In the genomic region with DNA sequence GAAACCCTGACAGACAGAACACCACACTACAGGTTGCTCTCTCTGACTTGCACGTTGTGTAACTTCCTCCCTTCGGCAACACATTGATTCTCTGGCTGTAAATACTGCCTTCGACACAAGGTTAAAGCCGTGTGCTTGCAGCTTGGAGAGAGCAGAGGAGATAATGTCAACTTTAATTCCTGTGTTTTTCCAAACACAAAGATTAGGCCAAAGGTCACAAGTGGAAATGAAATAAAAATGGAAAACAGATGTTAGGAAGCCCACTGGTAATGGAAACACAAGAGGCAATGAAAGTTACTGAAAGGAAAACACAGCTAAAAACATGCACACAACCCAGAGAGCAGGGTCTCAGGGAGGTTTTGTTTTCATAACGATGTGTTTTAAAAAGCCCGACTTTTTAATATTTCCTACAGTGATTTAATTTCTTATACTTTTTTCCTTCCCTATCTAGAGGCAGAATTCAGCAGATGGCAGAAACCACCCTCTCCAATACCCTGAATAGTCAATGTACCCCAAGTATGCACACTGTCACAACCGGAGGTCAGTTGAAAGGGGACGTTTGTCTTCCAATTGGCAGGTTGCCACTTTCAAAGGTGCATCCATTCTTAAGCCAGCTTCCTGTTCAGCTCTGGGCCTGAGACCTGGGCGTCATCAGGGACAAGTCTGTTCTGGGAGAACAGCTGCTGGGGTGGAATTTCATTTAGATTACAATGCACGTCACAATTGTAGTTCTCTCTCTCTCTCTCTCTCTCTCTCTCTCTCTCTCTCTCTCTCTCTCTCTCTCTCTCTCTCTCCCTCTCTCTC, we compare ENCODE assay signal across 8 mouse cellular contexts.
DNase-seq lines count a peak whose midpoint lies in the region; ATAC-seq and TF ChIP-seq lines count a peak whose summit lies in the region.
"Had no signal": no experiment of that assay in that cellular context is flagged by ENCODE, and none has a peak within 500 bp of the region (broad histone marks: within the 10 kb centered on the region; RNA-seq: fewer than 3 reads in every experiment).

No protein-coding gene starts in this region.

- DNase-seq in right cerebral cortex, postnatal 10 days (ENCODE audit: low spot score in 2 of 2): peak; percentile 50 to 58
- no peak for DNase-seq in right cerebral cortex, postnatal 14 days
- DNase-seq in heart, adult 2 months: peak; percentile 50 to 55
- no peak for DNase-seq in cerebellum, postnatal 36 days

- no peak for ATAC-seq in kidney, embryonic 15.5 days (replicated peaks; ENCODE audit: low FRiP score)
- 0 out of 2 replicates have a peak, but pooled peaks have one; percentile 37 for ATAC-seq in neural tube, embryonic 12.5 days (ENCODE audit: low FRiP score, low read depth)
- ATAC-seq in frontal cortex, adult (ENCODE audit: low TSS enrichment): no peak

- no peak for TF ChIP-seq CTCF in heart, adult 2 months (IDR thresholded peaks at IDR 0.05)

- 25% methylated on average over 10 of the region's 10 CpGs for WGBS in heart, adult 2 months
- 21% methylated on average over 10 of the region's 10 CpGs for WGBS in kidney, embryonic 15.5 days
- 49% methylated on average over 10 of the region's 10 CpGs for WGBS in neural tube, embryonic 12.5 days

- TF ChIP-seq EP300 in heart, adult 2 months (IDR thresholded peaks at IDR 0.05; ENCODE audit: insufficient read depth, low read depth, low read length): peak; percentile 45; the same call in 1 of the 2 replicates

- H3K4me2 ChIP-seq in kidney, embryonic 15.5 days: no peak overlapping the region
- H3K4me2 ChIP-seq in neural tube, embryonic 12.5 days (replicated peaks): no peak overlapping the region

- peaks cover 12% of the 10 kb centered on the region for H3K36me3 ChIP-seq in heart, adult 2 months (ENCODE audit: control insufficient read depth, insufficient read depth, low read length)
- no peaks in the 10 kb centered on the region for H3K36me3 ChIP-seq in kidney, embryonic 15.5 days
- H3K36me3 ChIP-seq in neural tube, embryonic 12.5 days: no peaks in the 10 kb centered on the region

- no peaks in the 10 kb centered on the region for H3K27me3 ChIP-seq in heart, adult 2 months (ENCODE audit: control insufficient read depth, insufficient read depth, low read length)
- H3K27me3 ChIP-seq in kidney, embryonic 15.5 days: no peaks in the 10 kb centered on the region
- 0 out of 2 replicates have a peak, but pooled peaks cover 3% of the 10 kb centered on the region for H3K27me3 ChIP-seq in neural tube, embryonic 12.5 days (replicated peaks)

- no peaks in the 10 kb centered on the region for H3K79me2 ChIP-seq in heart, adult 2 months (replicated peaks; ENCODE audit: control insufficient read depth, insufficient read depth, low read length)

- H3K9ac ChIP-seq in heart, adult 2 months (ENCODE audit: low read depth, low read length): no peak overlapping the region
- no peak overlapping the region for H3K9ac ChIP-seq in kidney, embryonic 15.5 days
- H3K9ac ChIP-seq in neural tube, embryonic 12.5 days: no peak overlapping the region

- TF ChIP-seq POLR2A in heart, adult 2 months (IDR thresholded peaks at IDR 0.05; ENCODE audit: insufficient read depth, low read depth, low read length): no peak

- H3K4me1 ChIP-seq in heart, adult 2 months (ENCODE audit: control insufficient read depth, insufficient read depth, low read length): peaks cover 15% of the 10 kb centered on the region
- peaks cover 50% of the 10 kb centered on the region for H3K4me1 ChIP-seq in kidney, embryonic 15.5 days
- peaks cover 14% of the 10 kb centered on the region for H3K4me1 ChIP-seq in neural tube, embryonic 12.5 days

- no peaks in the 10 kb centered on the region for H3K9me3 ChIP-seq in kidney, embryonic 15.5 days (replicated peaks)
- no peaks in the 10 kb centered on the region for H3K9me3 ChIP-seq in neural tube, embryonic 12.5 days

- H3K27ac ChIP-seq in heart, adult 2 months: peak overlapping the region; percentile 47
- peak overlapping the region; percentile 86 for H3K27ac ChIP-seq in kidney, embryonic 15.5 days
- no peak overlapping the region for H3K27ac ChIP-seq in neural tube, embryonic 12.5 days
- H3K27ac ChIP-seq: macrophage had no signal

- no peak overlapping the region for H3K4me3 ChIP-seq in heart, adult 2 months
- H3K4me3 ChIP-seq in kidney, embryonic 15.5 days (replicated peaks): no peak overlapping the region
- H3K4me3 ChIP-seq in neural tube, embryonic 12.5 days: no peak overlapping the region

- intact Hi-C loops in heart, adult 2 months (cut with DNase I): loop anchor here (1.0 to 5.0 kb wide), 5 partner anchors 42 to 293 kb away; no protein-coding TSS in a partner anchor

Comparison
In these comparisons a context has a peak if more than half of its experiments do, and no peak if none do; other contexts are left out.
1. DNase-seq: peak in right cerebral cortex, postnatal 10 days (2 of 2) and heart, adult 2 months (2 of 2); none in right cerebral cortex, postnatal 14 days (single experiment) and cerebellum, postnatal 36 days (0 of 2).